Comparison of ENCODE assay signal across 8 mouse cellular contexts in genomic region chr4:128883379-128883781, GRCm38 (mm10). TPM values are rescaled to one million over a fixed set of nuclear protein-coding genes. Genes with fewer than 3 reads are reported as not detected.
DNase-seq lines count a peak whose midpoint lies in the region; ATAC-seq and TF ChIP-seq lines count a peak whose summit lies in the region.

Gene Trim62, plus strand, starts transcription at chr4:128883580.

- DNase-seq in B cell, adult 2 months: peak; percentile 62 to 69
- DNase-seq in adrenal gland, postnatal 4 days (ENCODE audit: low spot score in 2 of 2): peak; percentile 66 to 69
- no peak for DNase-seq in liver, embryonic 14.5 days (ENCODE audit: low read depth in 3 of 3, low spot score in 3 of 3)
- DNase-seq in neural tube, embryonic 10.5 days (ENCODE audit: extremely low spot score, low spot score): peak; percentile 80

- peaks cover 10% of the 10 kb centered on the region for H3K27me3 ChIP-seq in heart, embryonic 12.5 days (replicated peaks)
- no peaks in the 10 kb centered on the region for H3K27me3 ChIP-seq in kidney, embryonic 16.5 days (ENCODE audit: insufficient read depth, low read length)
- H3K27me3 ChIP-seq in liver, embryonic 14.5 days (ENCODE audit: control insufficient read depth, insufficient read depth, low read length): peaks cover 43% of the 10 kb centered on the region
- H3K27me3 ChIP-seq in stomach, embryonic 16.5 days (ENCODE audit: control insufficient read depth, insufficient read depth, low read length): peaks cover 4% of the 10 kb centered on the region; the same call in 1 of the 2 replicates

- peak; percentile 81 for TF ChIP-seq POLR2A in embryonic fibroblast, embryonic 13.5 days (IDR thresholded peaks at IDR 0.05; ENCODE audit: low read depth, low read length)

- ATAC-seq in heart, embryonic 12.5 days (ENCODE audit: insufficient number of reproducible peaks, low FRiP score): peak; percentile 71
- peak; percentile 83 for ATAC-seq in kidney, embryonic 16.5 days (ENCODE audit: low FRiP score, low TSS enrichment)
- peak; percentile 58; the same call in 1 of the 2 replicates for ATAC-seq in liver, embryonic 14.5 days (ENCODE audit: insufficient read depth)
- ATAC-seq in stomach, embryonic 16.5 days (ENCODE audit: insufficient read depth, low FRiP score): peak; percentile 88

- peaks cover 5% of the 10 kb centered on the region for H3K9me3 ChIP-seq in heart, embryonic 12.5 days (replicated peaks)
- peaks cover 5% of the 10 kb centered on the region for H3K9me3 ChIP-seq in kidney, embryonic 16.5 days (ENCODE audit: low read length)
- H3K9me3 ChIP-seq in liver, embryonic 14.5 days (ENCODE audit: control insufficient read depth, low read length): no peaks in the 10 kb centered on the region
- H3K9me3 ChIP-seq in stomach, embryonic 16.5 days (replicated peaks; ENCODE audit: control insufficient read depth, low read length): peaks cover 5% of the 10 kb centered on the region; the same call in 1 of the 2 replicates

- peak within 1 kb of the TSS; percentile 79 for H3K9ac ChIP-seq in heart, embryonic 12.5 days
- H3K9ac ChIP-seq in kidney, embryonic 16.5 days (replicated peaks; ENCODE audit: low read length): peak within 1 kb of the TSS; percentile 75
- no peak within 1 kb of the TSS for H3K9ac ChIP-seq in liver, embryonic 14.5 days (replicated peaks)
- H3K9ac ChIP-seq in stomach, embryonic 16.5 days (ENCODE audit: low read length): peak within 1 kb of the TSS; percentile 64

- TF ChIP-seq CTCF in embryonic fibroblast, embryonic 13.5 days (IDR thresholded peaks at IDR 0.05; ENCODE audit: borderline replicate concordance, insufficient read depth, low read length): no peak
- TF ChIP-seq CTCF in liver, embryonic 14.5 days (IDR thresholded peaks at IDR 0.05; ENCODE audit: low read depth): no peak

- no peak within 1 kb of the TSS for H3K27ac ChIP-seq in embryonic fibroblast, embryonic 13.5 days (ENCODE audit: insufficient read depth, low read length)
- H3K27ac ChIP-seq in heart, embryonic 12.5 days (ENCODE audit: poor library complexity, severe bottlenecking): no peak within 1 kb of the TSS; the same call in 1 of the 2 replicates
- peak within 1 kb of the TSS; percentile 65 for H3K27ac ChIP-seq in kidney, embryonic 16.5 days (ENCODE audit: low read length)
- H3K27ac ChIP-seq in liver, embryonic 14.5 days: no peak within 1 kb of the TSS
- H3K27ac ChIP-seq in stomach, embryonic 16.5 days (ENCODE audit: low read length): peak within 1 kb of the TSS; percentile 2; the same call in 1 of the 2 replicates

- no peak for TF ChIP-seq EP300 in liver, embryonic 14.5 days (IDR thresholded peaks at IDR 0.05; ENCODE audit: low read depth)

- H3K4me1 ChIP-seq in embryonic fibroblast, embryonic 13.5 days (ENCODE audit: control insufficient read depth, insufficient read depth, low read length): no peaks in the 10 kb centered on the region
- H3K4me1 ChIP-seq in heart, embryonic 12.5 days (replicated peaks): 0 out of 2 replicates have a peak, but pooled peaks cover 12% of the 10 kb centered on the region
- H3K4me1 ChIP-seq in kidney, embryonic 16.5 days (ENCODE audit: insufficient read depth, low read length): peaks cover 38% of the 10 kb centered on the region
- H3K4me1 ChIP-seq in liver, embryonic 14.5 days (replicated peaks; ENCODE audit: control insufficient read depth in 2 of 2, insufficient read depth in 2 of 2, low read length in 1 of 2): no peaks in the 10 kb centered on the region
- H3K4me1 ChIP-seq in stomach, embryonic 16.5 days (ENCODE audit: control insufficient read depth, insufficient read depth, low read length): peaks cover 22% of the 10 kb centered on the region

- peak within 1 kb of the TSS; percentile 69 for H3K4me3 ChIP-seq in embryonic fibroblast, embryonic 13.5 days (ENCODE audit: insufficient read depth, low read length)
- peak within 1 kb of the TSS; percentile 65 for H3K4me3 ChIP-seq in heart, embryonic 12.5 days
- peak within 1 kb of the TSS; percentile 73 for H3K4me3 ChIP-seq in kidney, embryonic 16.5 days (ENCODE audit: low read length)
- peak within 1 kb of the TSS; percentile 15 to 44 for H3K4me3 ChIP-seq in liver, embryonic 14.5 days (ENCODE audit: insufficient read depth in 1 of 2, low read depth in 2 of 2, low read length in 2 of 2)
- H3K4me3 ChIP-seq in stomach, embryonic 16.5 days (replicated peaks; ENCODE audit: low read length): peak within 1 kb of the TSS; percentile 59

- peak within 1 kb of the TSS; percentile 98 for H3K4me2 ChIP-seq in heart, embryonic 12.5 days
- H3K4me2 ChIP-seq in kidney, embryonic 16.5 days (replicated peaks; ENCODE audit: low read depth, low read length): peak within 1 kb of the TSS; percentile 97
- H3K4me2 ChIP-seq in liver, embryonic 14.5 days (ENCODE audit: low read depth): peak within 1 kb of the TSS; percentile 57
- peak within 1 kb of the TSS; percentile 99 for H3K4me2 ChIP-seq in stomach, embryonic 16.5 days (ENCODE audit: low read depth, low read length)

- peaks cover 4% of the 10 kb centered on the region for H3K36me3 ChIP-seq in heart, embryonic 12.5 days
- peaks cover 4% of the 10 kb centered on the region; the same call in 1 of the 2 replicates for H3K36me3 ChIP-seq in kidney, embryonic 16.5 days (ENCODE audit: insufficient read depth, low read length)
- no peaks in the 10 kb centered on the region for H3K36me3 ChIP-seq in liver, embryonic 14.5 days (replicated peaks; ENCODE audit: control insufficient read depth, insufficient read depth, low read depth)
- H3K36me3 ChIP-seq in stomach, embryonic 16.5 days (ENCODE audit: control insufficient read depth, insufficient read depth, low read length): 0 out of 2 replicates have a peak, but pooled peaks cover 3% of the 10 kb centered on the region

- 1% methylated on average over 33 of the region's 37 CpGs for WGBS in heart, embryonic 12.5 days
- 0% methylated on average over 34 of the region's 37 CpGs for WGBS in kidney, embryonic 16.5 days
- WGBS in liver, embryonic 14.5 days (ENCODE audit: insufficient replicate concordance): under 1% methylated on average over 37 of the region's 37 CpGs
- WGBS in stomach, embryonic 16.5 days: 0% methylated on average over 36 of the region's 37 CpGs

RNA-seq across cellular contexts. Expression of gene Trim62, which starts in this region (rescaled TPM):
- 10 to 100 TPM; 29.8 to 34.8 TPM for total RNA-seq in adrenal gland, postnatal 4 days (2021)
- 3.8 and 4.0 TPM in 2 replicates for polyA plus RNA-seq in embryonic fibroblast, embryonic 13.5 days (2011; ENCODE audit: insufficient read length, low read depth, missing spikeins)
- 5.0 and 6.1 TPM in 2 replicates for polyA plus RNA-seq in heart, embryonic 12.5 days (2016; fragmentation: Nextera tagmentation; extraction: Ambion mirVana)
- 6.4 and 7.2 TPM in 2 replicates for polyA plus RNA-seq in kidney, embryonic 16.5 days (2015; fragmentation: Nextera tagmentation; extraction: Ambion mirVana)
- polyA plus RNA-seq in liver, embryonic 14.5 days (2012; rRNA removed): 0.25 TPM in 2 replicates
- 0.24 and 0.30 TPM in 2 replicates for polyA plus RNA-seq in liver, embryonic 14.5 days (2014; fragmentation: Nextera tagmentation; extraction: Ambion mirVana)
- polyA plus RNA-seq in stomach, embryonic 16.5 days (2015; fragmentation: Nextera tagmentation; extraction: Ambion mirVana): 2.0 and 2.8 TPM in 2 replicates

Comparison
In these comparisons a context has a peak if more than half of its experiments do, and no peak if none do; other contexts are left out.
1. Peak in ATAC-seq, H3K4me3 ChIP-seq and H3K4me2 ChIP-seq in liver, embryonic 14.5 days; RNA of the gene not detected or under 1 TPM.
2. DNase-seq: peak in B cell, adult 2 months (2 of 2), adrenal gland, postnatal 4 days (2 of 2) and neural tube, embryonic 10.5 days (single experiment); none in liver, embryonic 14.5 days (0 of 3).
3. H3K27ac ChIP-seq: peak in kidney, embryonic 16.5 days (single experiment) and stomach, embryonic 16.5 days (single experiment); none in embryonic fibroblast, embryonic 13.5 days (single experiment), heart, embryonic 12.5 days (single experiment) and liver, embryonic 14.5 days (single experiment).
4. Peak in every context shown above with its lines, with median percentiles within 50 percentile points of each other: H3K4me3 ChIP-seq, ATAC-seq and H3K4me2 ChIP-seq.